Mouse (Mus musculus): Measurements from ENCODE around the gene Gm17364. TPM values are rescaled to one million over a fixed set of nuclear protein-coding genes. Genes with fewer than 3 reads are reported as not detected.

Gm17364 gene
- polyA plus RNA-seq (2016; fragmentation: Nextera tagmentation; extraction: Ambion mirVana), result not detected in 2 replicates

DNA sequence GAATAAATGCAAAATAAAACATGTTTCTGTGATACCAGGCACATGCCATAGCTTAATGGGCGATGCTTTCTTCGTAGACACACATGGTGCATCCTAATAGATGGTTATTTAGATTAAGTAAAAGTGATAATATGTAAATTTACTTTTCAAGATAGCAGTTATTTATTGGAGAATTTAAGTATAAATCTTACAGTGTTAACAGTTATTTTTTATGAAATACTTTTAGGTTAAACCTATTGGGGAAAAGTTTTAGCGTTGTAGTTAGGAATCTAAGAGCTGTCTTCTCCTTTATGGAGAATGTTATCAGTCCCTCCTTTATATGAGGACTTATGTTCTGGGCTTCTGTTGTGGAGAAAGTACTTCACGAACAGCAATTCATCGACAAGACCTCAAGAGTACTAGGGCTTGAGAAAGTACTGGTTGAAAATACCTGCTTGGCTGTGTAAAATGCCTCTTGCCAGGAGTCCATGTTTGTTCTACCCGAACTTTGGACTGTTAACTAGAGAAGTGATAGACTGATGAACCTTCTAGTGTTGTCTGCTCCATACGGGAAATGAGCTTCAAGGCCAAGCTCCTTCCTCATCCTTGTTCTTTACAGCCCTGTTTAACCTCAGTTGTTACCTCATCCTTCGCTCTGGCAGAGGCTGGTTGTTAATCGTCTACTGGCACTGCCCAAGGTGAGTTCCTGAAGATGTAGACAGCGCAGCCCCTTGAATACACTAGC, at the start of gene Gm17364:
Gene Gm17364 (minus strand): TSS at position 51 of the 724 bp plus-strand sequence.
- Histone ChIP-seq H3K9me3 (replicated peaks) (peaks cover 7% of the 10 kb centered on the region; the same call in 1 of the 2 replicates), H3K4me2 (no peak within 1 kb of the TSS), H3K27me3 (replicated peaks) (no peaks in the 10 kb centered on the region), H3K36me3 (peaks cover 8% of the 10 kb centered on the region), H3K9ac (no peak within 1 kb of the TSS), H3K27ac (ENCODE audit: poor library complexity, severe bottlenecking) (no peak within 1 kb of the TSS), H3K4me3 (no peak within 1 kb of the TSS), H3K4me1 (replicated peaks) (no peaks in the 10 kb centered on the region)
- WGBS, result 87% methylated on average over 10 of the region's 10 CpGs
- ATAC-seq (ENCODE audit: insufficient number of reproducible peaks, low FRiP score), result no peak

DNA sequence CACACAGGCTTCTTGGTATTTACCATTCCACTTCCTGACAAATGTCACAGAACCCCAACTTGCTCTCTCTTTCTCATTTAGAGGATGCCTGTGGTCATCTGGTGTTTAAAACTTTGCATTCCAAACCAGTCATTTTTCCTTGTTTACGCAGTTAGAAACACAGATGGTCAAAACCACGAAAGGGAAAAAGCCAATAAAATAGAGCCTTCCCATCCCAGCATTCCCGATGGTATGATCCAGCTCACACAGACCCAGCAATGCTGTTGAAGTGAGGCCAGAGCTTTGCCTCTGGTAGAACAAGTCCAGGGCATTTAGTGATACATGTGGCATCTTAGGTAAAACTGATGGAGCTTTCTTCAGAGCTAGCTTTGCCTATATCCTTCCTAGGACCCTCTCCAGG, 47.7 kb upstream of the Gm17364 start:
- Histone ChIP-seq H3K4me3 (no peak overlapping the region), H3K4me2 (no peak overlapping the region), H3K27me3 (replicated peaks) (no peaks in the 10 kb centered on the region), H3K9ac (no peak overlapping the region), H3K36me3 (peaks cover 29% of the 10 kb centered on the region), H3K9me3 (replicated peaks) (no peaks in the 10 kb centered on the region), H3K27ac (ENCODE audit: poor library complexity, severe bottlenecking) (no peak overlapping the region), H3K4me1 (replicated peaks) (0 out of 2 replicates have a peak, but pooled peaks cover 2% of the 10 kb centered on the region)
- ATAC-seq (ENCODE audit: insufficient number of reproducible peaks, low FRiP score), result no peak
- WGBS, result 80% methylated on average over 3 of the region's 3 CpGs

DNA sequence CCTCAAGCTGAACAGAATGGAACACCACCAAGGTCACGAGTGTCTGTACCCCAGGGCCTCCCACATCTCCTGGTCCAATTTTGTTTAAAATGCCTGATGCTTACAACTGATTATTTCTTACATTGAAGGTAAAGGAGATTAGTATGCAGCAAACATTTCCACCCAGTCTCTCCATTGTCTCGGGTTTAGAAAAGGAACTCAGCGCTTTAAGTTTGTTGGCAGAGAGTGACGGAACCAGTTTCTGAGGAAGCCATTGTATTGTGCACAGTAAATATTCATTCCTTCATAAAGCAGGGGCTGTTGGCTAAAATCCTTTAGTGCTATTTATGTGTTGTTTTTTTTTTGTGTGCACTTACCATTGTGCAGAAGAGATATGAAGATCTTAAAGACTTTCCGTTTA, 47.0 kb upstream of the Gm17364 start:
- ATAC-seq (ENCODE audit: insufficient number of reproducible peaks, low FRiP score), result no peak
- H3K9me3 ChIP-seq (replicated peaks), result no peaks in the 10 kb centered on the region
- no peak overlapping the region for H3K4me2 ChIP-seq
- H3K27me3 ChIP-seq (replicated peaks), result no peaks in the 10 kb centered on the region
- no peak overlapping the region for H3K4me3 ChIP-seq
- 78% methylated on average over 5 of the region's 5 CpGs for WGBS
- H3K36me3 ChIP-seq, result peaks cover 35% of the 10 kb centered on the region
- no peak overlapping the region for H3K27ac ChIP-seq (ENCODE audit: poor library complexity, severe bottlenecking)
- no peak overlapping the region for H3K9ac ChIP-seq
- H3K4me1 ChIP-seq (replicated peaks), result 0 out of 2 replicates have a peak, but pooled peaks cover 2% of the 10 kb centered on the region

DNA sequence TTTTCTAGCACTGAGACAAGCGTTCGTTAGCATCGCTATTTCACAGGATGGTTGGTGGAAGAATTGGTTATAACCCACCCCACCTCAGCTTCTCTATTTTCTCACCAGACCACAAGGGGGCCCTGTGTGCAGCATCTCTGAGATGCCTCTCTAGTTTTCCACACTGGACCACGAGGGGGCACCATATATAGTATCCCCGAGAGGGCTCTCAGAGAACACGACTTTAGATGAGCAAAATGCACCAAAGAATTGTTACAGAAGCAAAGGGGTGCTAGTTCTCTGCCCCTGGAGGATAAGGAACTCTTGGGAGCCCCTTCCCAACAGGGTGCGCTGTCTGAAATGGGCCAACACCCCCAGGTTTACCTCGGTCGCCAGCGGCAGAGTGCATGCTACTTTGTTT, 28.9 kb upstream of the Gm17364 start:
- WGBS, result 66% methylated on average over 10 of the region's 10 CpGs
- H3K9ac ChIP-seq, result no peak overlapping the region
- ATAC-seq (ENCODE audit: insufficient number of reproducible peaks, low FRiP score), result no peak
- no peak overlapping the region for H3K4me2 ChIP-seq
- peaks cover 14% of the 10 kb centered on the region for H3K27me3 ChIP-seq (replicated peaks)
- H3K4me3 ChIP-seq, result no peak overlapping the region
- no peaks in the 10 kb centered on the region for H3K9me3 ChIP-seq (replicated peaks)
- H3K4me1 ChIP-seq (replicated peaks), result peaks cover 13% of the 10 kb centered on the region
- no peak overlapping the region for H3K27ac ChIP-seq (ENCODE audit: poor library complexity, severe bottlenecking)
- no peaks in the 10 kb centered on the region for H3K36me3 ChIP-seq

DNA sequence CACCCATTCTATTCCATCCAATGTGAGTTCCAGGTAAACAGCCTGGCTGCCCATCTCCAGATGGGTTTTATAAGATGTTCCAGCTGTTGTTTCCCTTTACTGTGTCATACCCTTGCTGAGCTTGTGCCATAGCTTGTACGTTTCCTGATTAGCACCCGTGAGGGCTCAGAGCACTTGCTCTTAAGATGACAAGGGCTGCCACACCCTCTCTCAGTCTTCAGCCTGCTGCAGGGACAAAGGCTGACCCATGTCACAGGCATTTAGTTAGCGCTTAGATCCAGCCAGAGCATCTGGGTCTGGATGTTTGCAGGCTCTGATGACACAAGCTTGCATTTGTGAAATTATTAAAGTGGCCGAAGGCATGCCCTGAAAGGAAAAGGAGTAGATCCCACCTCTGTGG, 26.3 kb upstream of the Gm17364 start:
- Histone ChIP-seq H3K36me3 (no peaks in the 10 kb centered on the region), H3K27me3 (replicated peaks) (peaks cover 14% of the 10 kb centered on the region), H3K4me2 (no peak overlapping the region), H3K4me1 (replicated peaks) (peaks cover 13% of the 10 kb centered on the region), H3K4me3 (no peak overlapping the region), H3K9me3 (replicated peaks) (no peaks in the 10 kb centered on the region), H3K27ac (ENCODE audit: poor library complexity, severe bottlenecking) (no peak overlapping the region), H3K9ac (no peak overlapping the region)
- WGBS, result 44% methylated on average over 4 of the region's 4 CpGs
- no peak for ATAC-seq (ENCODE audit: insufficient number of reproducible peaks, low FRiP score)

DNA sequence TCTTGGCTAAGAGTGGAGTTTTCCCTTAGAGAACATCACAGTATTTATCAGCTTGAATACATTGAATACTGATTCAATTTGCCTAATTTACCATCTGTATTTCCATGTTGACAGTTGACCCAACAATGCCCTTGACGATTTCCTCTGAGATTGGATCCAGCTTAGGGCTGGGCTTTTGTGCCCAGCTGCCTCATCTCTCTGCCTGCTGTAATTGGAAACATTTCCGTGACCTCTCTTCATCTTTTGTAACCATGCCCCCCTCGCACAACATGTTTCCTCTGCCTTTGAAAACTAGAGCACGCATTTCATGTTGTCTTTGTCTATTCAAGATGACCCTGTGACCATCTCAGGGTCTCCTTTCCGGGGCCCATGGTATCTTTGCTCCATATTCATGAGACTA, 25.2 kb upstream of the Gm17364 start:
- H3K9ac ChIP-seq, result no peak overlapping the region
- H3K4me1 ChIP-seq (replicated peaks), result peaks cover 13% of the 10 kb centered on the region
- H3K27me3 ChIP-seq (replicated peaks), result peaks cover 14% of the 10 kb centered on the region
- no peak overlapping the region for H3K4me3 ChIP-seq
- no peak overlapping the region for H3K27ac ChIP-seq (ENCODE audit: poor library complexity, severe bottlenecking)
- no peak for ATAC-seq (ENCODE audit: insufficient number of reproducible peaks, low FRiP score)
- no peaks in the 10 kb centered on the region for H3K36me3 ChIP-seq
- H3K4me2 ChIP-seq, result no peak overlapping the region
- WGBS, result 53% methylated on average over 5 of the region's 5 CpGs
- H3K9me3 ChIP-seq (replicated peaks), result no peaks in the 10 kb centered on the region

DNA sequence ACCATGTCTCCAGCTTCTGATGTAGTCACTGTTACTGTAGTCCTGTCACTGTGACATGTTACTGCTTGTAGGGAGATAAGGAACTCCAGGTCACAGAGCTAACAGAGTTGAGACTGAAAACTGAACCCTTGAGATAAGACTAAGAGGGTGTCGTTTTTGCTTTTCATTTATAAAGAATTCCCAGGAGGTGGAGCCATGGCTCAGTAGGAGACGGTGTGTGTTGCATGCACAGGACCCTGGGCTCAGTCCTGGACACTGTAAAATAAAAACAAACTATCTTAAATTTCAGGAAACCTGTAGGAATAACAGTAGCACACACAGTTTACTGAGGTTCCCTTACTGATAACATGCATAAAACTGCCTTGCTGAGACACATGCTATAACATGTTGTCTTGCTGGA, 24.8 kb upstream of the Gm17364 start:
- WGBS, result 1% methylated on average over 2 of the region's 2 CpGs
- no peak overlapping the region for H3K9ac ChIP-seq
- no peaks in the 10 kb centered on the region for H3K36me3 ChIP-seq
- peaks cover 13% of the 10 kb centered on the region for H3K4me1 ChIP-seq (replicated peaks)
- ATAC-seq (ENCODE audit: insufficient number of reproducible peaks, low FRiP score), result no peak
- no peak overlapping the region for H3K27ac ChIP-seq (ENCODE audit: poor library complexity, severe bottlenecking)
- H3K4me2 ChIP-seq, result no peak overlapping the region
- no peak overlapping the region for H3K4me3 ChIP-seq
- H3K27me3 ChIP-seq (replicated peaks), result peaks cover 14% of the 10 kb centered on the region
- no peaks in the 10 kb centered on the region for H3K9me3 ChIP-seq (replicated peaks)

DNA sequence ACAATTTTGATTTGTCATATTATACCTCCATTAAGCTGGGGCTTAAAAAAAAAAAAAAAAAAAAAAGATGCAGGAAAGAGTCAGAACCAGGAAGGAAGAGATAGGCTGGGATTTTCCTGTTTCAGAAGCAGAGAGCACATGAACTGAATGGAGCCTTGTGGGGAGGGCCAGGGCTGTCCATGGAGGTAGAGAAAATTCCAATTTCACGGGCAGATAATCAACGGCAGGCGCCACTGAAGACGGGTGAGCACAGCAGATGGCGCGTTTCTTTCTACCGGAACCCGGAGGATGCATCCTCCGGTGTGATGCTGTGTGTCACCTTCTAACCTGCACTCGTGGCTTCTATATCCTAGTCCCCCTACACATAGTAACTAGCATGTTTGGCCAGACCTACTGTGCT, 22.6 kb upstream of the Gm17364 start:
- H3K36me3 ChIP-seq, result no peaks in the 10 kb centered on the region
- no peak overlapping the region for H3K9ac ChIP-seq
- no peak overlapping the region for H3K4me3 ChIP-seq
- peaks cover 13% of the 10 kb centered on the region for H3K4me1 ChIP-seq (replicated peaks)
- 66% methylated on average over 10 of the region's 10 CpGs for WGBS
- peaks cover 8% of the 10 kb centered on the region for H3K27me3 ChIP-seq (replicated peaks)
- H3K9me3 ChIP-seq (replicated peaks), result no peaks in the 10 kb centered on the region
- H3K27ac ChIP-seq (ENCODE audit: poor library complexity, severe bottlenecking), result no peak overlapping the region
- no peak overlapping the region for H3K4me2 ChIP-seq
- ATAC-seq (ENCODE audit: insufficient number of reproducible peaks, low FRiP score), result no peak

DNA sequence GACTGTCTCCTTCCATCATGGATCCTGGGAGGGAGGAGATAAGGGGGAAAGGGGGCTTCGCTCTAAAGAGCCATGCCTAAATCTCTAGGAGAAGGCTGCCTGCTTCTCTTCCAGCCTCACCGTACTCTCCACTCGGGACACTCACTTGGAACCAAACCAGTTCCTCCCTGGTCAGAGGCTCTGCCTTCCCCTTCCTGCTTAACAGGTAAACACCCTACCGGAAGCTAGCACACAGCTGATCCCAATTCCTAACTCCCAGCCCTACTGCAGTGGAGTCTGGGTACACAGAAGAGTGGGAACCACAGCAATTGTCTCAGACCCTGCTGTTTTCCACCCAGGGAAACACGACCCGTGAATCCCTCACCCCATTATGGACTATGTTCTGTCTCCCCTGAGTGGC, 22.1 kb upstream of the Gm17364 start:
- H3K4me3 ChIP-seq, result no peak overlapping the region
- H3K4me2 ChIP-seq, result no peak overlapping the region
- H3K27ac ChIP-seq (ENCODE audit: poor library complexity, severe bottlenecking), result no peak overlapping the region
- peaks cover 4% of the 10 kb centered on the region; the same call in 1 of the 2 replicates for H3K27me3 ChIP-seq (replicated peaks)
- peaks cover 13% of the 10 kb centered on the region for H3K4me1 ChIP-seq (replicated peaks)
- H3K36me3 ChIP-seq, result no peaks in the 10 kb centered on the region
- H3K9me3 ChIP-seq (replicated peaks), result no peaks in the 10 kb centered on the region
- 54% methylated on average over 6 of the region's 6 CpGs for WGBS
- no peak overlapping the region for H3K9ac ChIP-seq
- ATAC-seq (ENCODE audit: insufficient number of reproducible peaks, low FRiP score), result no peak

DNA sequence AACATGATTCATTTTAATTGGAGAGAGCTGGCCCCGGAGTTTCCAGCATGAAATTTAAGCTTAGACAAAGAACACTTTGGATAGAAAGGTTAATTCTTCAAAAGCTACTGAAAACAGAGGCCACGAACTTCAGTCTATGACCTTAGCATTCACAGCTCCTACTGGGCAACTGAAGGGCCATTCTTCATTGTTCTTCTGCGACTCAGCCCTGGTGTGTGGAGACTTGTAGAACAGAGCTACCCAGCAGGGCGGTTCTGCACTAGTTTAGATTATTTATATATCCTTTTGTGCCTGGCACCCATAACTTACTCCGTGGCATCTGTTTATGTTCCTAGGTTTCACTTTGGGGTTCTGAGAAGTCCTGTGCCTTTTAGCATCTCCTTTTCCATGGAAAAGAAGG, 19.8 kb upstream of the Gm17364 start:
- Histone ChIP-seq H3K4me2 (no peak overlapping the region), H3K36me3 (no peaks in the 10 kb centered on the region), H3K4me3 (no peak overlapping the region), H3K4me1 (replicated peaks) (peaks cover 3% of the 10 kb centered on the region; the same call in 1 of the 2 replicates), H3K9ac (no peak overlapping the region), H3K9me3 (replicated peaks) (no peaks in the 10 kb centered on the region), H3K27ac (ENCODE audit: poor library complexity, severe bottlenecking) (no peak overlapping the region), H3K27me3 (replicated peaks) (no peaks in the 10 kb centered on the region; the same call in 1 of the 2 replicates)
- WGBS, result 72% methylated on average over 5 of the region's 5 CpGs
- no peak for ATAC-seq (ENCODE audit: insufficient number of reproducible peaks, low FRiP score)

DNA sequence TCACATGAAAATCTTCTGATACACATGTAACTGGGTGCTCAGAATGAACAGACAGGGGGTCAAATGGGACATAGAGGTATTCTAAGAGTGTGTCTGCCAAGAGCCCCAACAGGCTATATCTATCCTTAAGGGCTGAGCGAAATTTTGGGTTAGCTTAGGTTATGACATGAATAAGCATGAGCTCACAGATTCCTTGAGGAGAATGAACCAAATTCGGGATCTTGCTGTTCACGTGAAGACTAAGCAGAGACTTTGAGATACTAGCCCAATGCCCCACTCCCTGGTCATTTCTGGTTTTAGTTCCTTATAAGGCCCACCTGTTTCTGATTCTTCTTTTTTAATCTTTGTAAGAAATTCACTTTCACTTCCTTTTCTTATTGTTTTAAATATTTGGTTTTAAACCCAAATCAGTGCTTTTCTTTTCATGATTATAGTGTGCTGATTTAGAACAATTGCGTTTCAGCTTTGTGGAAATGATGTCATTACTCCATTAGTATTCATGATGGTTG, 17.7 kb upstream of the Gm17364 start:
- no peak overlapping the region for H3K4me3 ChIP-seq
- H3K9ac ChIP-seq, result no peak overlapping the region
- no peak overlapping the region for H3K27ac ChIP-seq (ENCODE audit: poor library complexity, severe bottlenecking)
- H3K9me3 ChIP-seq (replicated peaks), result no peaks in the 10 kb centered on the region
- 74% methylated on average over 4 of the region's 4 CpGs for WGBS
- H3K4me1 ChIP-seq (replicated peaks), result 0 out of 2 replicates have a peak, but pooled peaks cover 4% of the 10 kb centered on the region
- H3K36me3 ChIP-seq, result no peaks in the 10 kb centered on the region
- no peaks in the 10 kb centered on the region; the same call in 1 of the 2 replicates for H3K27me3 ChIP-seq (replicated peaks)
- no peak for ATAC-seq (ENCODE audit: insufficient number of reproducible peaks, low FRiP score)
- H3K4me2 ChIP-seq, result no peak overlapping the region
